Mouse (Mus musculus): Measurements from ENCODE around the gene Unc45b. TPM values are rescaled to one million over a fixed set of nuclear protein-coding genes. Genes with fewer than 3 reads are reported as not detected.
A peak's percentile ranks its signal among the peaks of the same experiment; 100 is the strongest.
"Not testable (repeated sequence)": the region's sequence is repeated elsewhere in the genome, so short reads cannot be mapped to it uniquely, and the experiment has no call there.

Gene Unc45b
- total RNA-seq, 1 experiment from 2014 or later, result not detected

GRCm38 (mm10) chr11:82971590-82971974 lies 61.2 kb downstream of the Unc45b start:
- ATAC-seq (ENCODE audit: extremely low read depth, insufficient number of reproducible peaks, low FRiP score, poor library complexity, severe bottlenecking), result no peak

- no peak for ATAC-seq (ENCODE audit: extremely low read depth, insufficient number of reproducible peaks, low FRiP score, poor library complexity, severe bottlenecking)
These were observed 63.6 kb downstream of the Unc45b start for GRCm38 (mm10) chr11:82973916-82974315.

GRCm38 (mm10) chr11:82982409-82982808 lies 72.1 kb downstream of the Unc45b start:
- ATAC-seq (ENCODE audit: extremely low read depth, insufficient number of reproducible peaks, low FRiP score, poor library complexity, severe bottlenecking), result not testable (repeated sequence)

GRCm38 (mm10) chr11:82983193-82983592 lies 72.8 kb downstream of the Unc45b start:
- no peak for ATAC-seq (ENCODE audit: extremely low read depth, insufficient number of reproducible peaks, low FRiP score, poor library complexity, severe bottlenecking)

- no peak for ATAC-seq (ENCODE audit: extremely low read depth, insufficient number of reproducible peaks, low FRiP score, poor library complexity, severe bottlenecking)
These were observed 77.3 kb downstream of the Unc45b start for GRCm38 (mm10) chr11:82987621-82988020.

- no peak for ATAC-seq (ENCODE audit: extremely low read depth, insufficient number of reproducible peaks, low FRiP score, poor library complexity, severe bottlenecking)
These were observed 79.0 kb downstream of the Unc45b start for GRCm38 (mm10) chr11:82989357-82989756.

- peak; percentile 61 for ATAC-seq (ENCODE audit: extremely low read depth, insufficient number of reproducible peaks, low FRiP score, poor library complexity, severe bottlenecking)
These were observed 80.4 kb downstream of the Unc45b start for GRCm38 (mm10) chr11:82990612-82991385.

GRCm38 (mm10) chr11:82991469-82992166 lies 81.3 kb downstream of the Unc45b start, which contains the start of gene Slfn9:
Gene Slfn9, minus strand, starts transcription at chr11:82991830.
- ATAC-seq (ENCODE audit: extremely low read depth, insufficient number of reproducible peaks, low FRiP score, poor library complexity, severe bottlenecking), result peak; percentile 15; the same call in 1 of the 2 replicates

Other genes with a start within 250 kb of the Unc45b start
- 0.86 TPM in 1 of 2 replicates, not detected in the other for gene Cct6b, start 146.2 kb upstream of the Unc45b start, total RNA-seq (2017)
- 44.8 and 51.3 TPM in 2 replicates for gene Zfp830, start 146.2 kb upstream of the Unc45b start, total RNA-seq (2017)
- gene Lig3, start 129.4 kb upstream of the Unc45b start, total RNA-seq (2017), result 21.4 and 34.8 TPM in 2 replicates
- gene Rffl, start 39.3 kb upstream of the Unc45b start, total RNA-seq (2017), result 20.1 and 21.5 TPM in 2 replicates
- 20.1 and 22.5 TPM in 2 replicates for gene Rad51d, start 19.9 kb upstream of the Unc45b start, total RNA-seq (2017)
- not detected in 2 replicates for gene Fndc8, start 18.4 kb upstream of the Unc45b start, total RNA-seq (2017)
- gene Nle1, start 2.1 kb upstream of the Unc45b start, total RNA-seq (2017), result 5.6 and 10.7 TPM in 2 replicates
- 117 and 124 TPM in 2 replicates for gene Slfn5, start 40.8 kb downstream of the Unc45b start, total RNA-seq (2017)
- gene Slfn9, start 81.3 kb downstream of the Unc45b start, total RNA-seq (2017), result 5.5 and 8.0 TPM in 2 replicates
- 130 and 136 TPM in 2 replicates for gene Slfn8, start 110.3 kb downstream of the Unc45b start, total RNA-seq (2017)
- gene Slfn2, start 154.6 kb downstream of the Unc45b start, total RNA-seq (2017), result 1,322 and 1,334 TPM in 2 replicates
- 691 and 728 TPM in 2 replicates for gene Slfn1, start 206.3 kb downstream of the Unc45b start, total RNA-seq (2017)